In genomic region chr17:17871697-17872096, GRCm38 (mm10) we compare ENCODE assay signal across 39 mouse cellular contexts. TPM values are rescaled to one million over a fixed set of nuclear protein-coding genes. Genes with fewer than 3 reads are reported as not detected.
A peak's percentile ranks its signal among the peaks of the same experiment; 100 is the strongest.
DNase-seq lines count a peak whose midpoint lies in the region; ATAC-seq and TF ChIP-seq lines count a peak whose summit lies in the region.
"Had no signal": no experiment of that assay in that cellular context is flagged by ENCODE, and none has a peak within 500 bp of the region (broad histone marks: within the 10 kb centered on the region; RNA-seq: fewer than 3 reads in every experiment).

No protein-coding gene starts in this region.

- peak overlapping the region; percentile 56 for H3K27ac ChIP-seq in liver, postnatal 0 days (ENCODE audit: low read depth)
- no peak overlapping the region for H3K27ac ChIP-seq in liver, embryonic 12.5 days
- H3K27ac ChIP-seq in forebrain, embryonic 15.5 days (replicated peaks), result no peak overlapping the region
- H3K27ac ChIP-seq: embryonic facial prominence, embryonic 13.5 days; forebrain, embryonic 10.5 days; hindbrain, embryonic 15.5 days; kidney, embryonic 15.5 days; left cerebral cortex, adult 2 months; limb, embryonic 13.5 days; liver, embryonic 15.5 days; midbrain, embryonic 12.5 days; neural tube, embryonic 13.5 days had no signal

- H3K9me3 ChIP-seq in liver, postnatal 0 days (ENCODE audit: low read length), result no peaks in the 10 kb centered on the region
- H3K9me3 ChIP-seq in liver, embryonic 12.5 days (replicated peaks), result no peaks in the 10 kb centered on the region
- 0 out of 2 replicates have a peak, but pooled peaks cover 7% of the 10 kb centered on the region for H3K9me3 ChIP-seq in forebrain, embryonic 15.5 days
- H3K9me3 ChIP-seq: embryonic facial prominence, embryonic 13.5 days; G1E; kidney, embryonic 15.5 days; limb, embryonic 13.5 days; liver, embryonic 15.5 days had no signal

- no peaks in the 10 kb centered on the region for H3K36me3 ChIP-seq in liver, postnatal 0 days (replicated peaks; ENCODE audit: insufficient read depth, low read length)
- no peaks in the 10 kb centered on the region for H3K36me3 ChIP-seq in liver, embryonic 12.5 days
- no peaks in the 10 kb centered on the region for H3K36me3 ChIP-seq in forebrain, embryonic 15.5 days
- H3K36me3 ChIP-seq: embryonic facial prominence, embryonic 13.5 days; forebrain, embryonic 10.5 days; G1E; hindbrain, embryonic 15.5 days; liver, embryonic 15.5 days; midbrain, embryonic 12.5 days; neural tube, embryonic 13.5 days had no signal

- WGBS in liver, postnatal 0 days (ENCODE audit: insufficient replicate concordance), result 31% methylated on average over 2 of the region's 2 CpGs
- WGBS in liver, embryonic 12.5 days (ENCODE audit: insufficient replicate concordance), result 45% methylated on average over 2 of the region's 2 CpGs
- WGBS in forebrain, embryonic 15.5 days, result 88% methylated on average over 2 of the region's 2 CpGs

- TF ChIP-seq CTCF in liver, postnatal 0 days (IDR thresholded peaks at IDR 0.05; ENCODE audit: low read depth), result no peak

- intact Hi-C loops in left cerebral cortex, postnatal 25 days (cut with DNase I), result no loop called here

- no peak overlapping the region for H3K4me3 ChIP-seq in liver, postnatal 0 days (ENCODE audit: low read depth, low read length)
- no peak overlapping the region for H3K4me3 ChIP-seq in liver, embryonic 12.5 days
- no peak overlapping the region for H3K4me3 ChIP-seq in forebrain, embryonic 15.5 days
- H3K4me3 ChIP-seq: embryonic facial prominence, embryonic 13.5 days; forebrain, embryonic 10.5 days; hindbrain, embryonic 15.5 days; kidney, embryonic 15.5 days; left cerebral cortex, adult 2 months; limb, embryonic 13.5 days; liver, embryonic 15.5 days; midbrain, embryonic 12.5 days; neural tube, embryonic 13.5 days had no signal

- peak; percentile 68 for ATAC-seq in liver, postnatal 0 days
- ATAC-seq in liver, embryonic 12.5 days, result no peak
- peak; percentile 56 for ATAC-seq in CD4-positive, CD25-positive, alpha-beta regulatory T cell, adult 4 months
- peak; percentile 87 for ATAC-seq in common myeloid progenitor, adult 5-6 weeks (replicated peaks; ENCODE audit: low read depth, poor library complexity, severe bottlenecking)
- peak; percentile 77 for ATAC-seq in megakaryocyte, adult 5-6 weeks (ENCODE audit: poor library complexity, severe bottlenecking)
- ATAC-seq in forebrain, embryonic 15.5 days (replicated peaks), result no peak
- ATAC-seq: forebrain, postnatal 0 days had no signal

- no peaks in the 10 kb centered on the region for H3K27me3 ChIP-seq in liver, postnatal 0 days (ENCODE audit: insufficient read depth, low read length)
- no peaks in the 10 kb centered on the region for H3K27me3 ChIP-seq in liver, embryonic 12.5 days (replicated peaks)
- H3K27me3 ChIP-seq in forebrain, embryonic 15.5 days, result no peaks in the 10 kb centered on the region
- H3K27me3 ChIP-seq: embryonic facial prominence, embryonic 13.5 days; hindbrain, embryonic 15.5 days; kidney, embryonic 15.5 days; limb, embryonic 13.5 days; liver, embryonic 15.5 days; midbrain, embryonic 12.5 days; neural tube, embryonic 13.5 days had no signal

- TF ChIP-seq EP300 in liver, postnatal 0 days (IDR thresholded peaks at IDR 0.05; ENCODE audit: low read depth), result peak; percentile 77

- 0 out of 2 replicates have a peak, but pooled peaks cover 4% of the 10 kb centered on the region for H3K4me1 ChIP-seq in liver, postnatal 0 days (ENCODE audit: insufficient read depth)
- H3K4me1 ChIP-seq in liver, embryonic 12.5 days, result no peaks in the 10 kb centered on the region
- H3K4me1 ChIP-seq in forebrain, embryonic 15.5 days, result no peaks in the 10 kb centered on the region
- H3K4me1 ChIP-seq: embryonic facial prominence, embryonic 13.5 days; forebrain, embryonic 10.5 days; hindbrain, embryonic 15.5 days; kidney, embryonic 15.5 days; limb, embryonic 13.5 days; midbrain, embryonic 12.5 days; neural tube, embryonic 13.5 days had no signal

- H3K4me2 ChIP-seq in liver, postnatal 0 days (ENCODE audit: low read depth, low read length), result no peak overlapping the region
- H3K4me2 ChIP-seq in liver, embryonic 12.5 days, result no peak overlapping the region
- H3K4me2 ChIP-seq in forebrain, embryonic 15.5 days (replicated peaks), result no peak overlapping the region
- H3K4me2 ChIP-seq: embryonic facial prominence, embryonic 13.5 days; heart, embryonic 11.5 days; hindbrain, embryonic 15.5 days; kidney, embryonic 15.5 days; limb, embryonic 13.5 days; liver, embryonic 15.5 days; midbrain, embryonic 12.5 days; neural tube, embryonic 13.5 days had no signal

- no peak overlapping the region for H3K9ac ChIP-seq in liver, postnatal 0 days (replicated peaks)
- H3K9ac ChIP-seq in liver, embryonic 12.5 days, result no peak overlapping the region
- no peak overlapping the region for H3K9ac ChIP-seq in forebrain, embryonic 15.5 days (replicated peaks)
- H3K9ac ChIP-seq: embryonic facial prominence, embryonic 13.5 days; forebrain, postnatal 0 days; hindbrain, embryonic 15.5 days; kidney, embryonic 15.5 days; limb, embryonic 13.5 days; liver, embryonic 15.5 days; midbrain, embryonic 12.5 days; neural tube, embryonic 13.5 days had no signal

- DNase-seq in liver, postnatal 0 days, result no peak
- no peak for DNase-seq in left cerebral cortex, postnatal 25 days (ENCODE audit: low spot score in 2 of 2)
- DNase-seq: adrenal gland, adult 8-10 months; cerebellum, adult 11 months; cerebellum, adult 9-11 months; forebrain, postnatal 0 days; heart, postnatal 4 days; kidney, adult 18-20 months; kidney, postnatal 25 days; lung, postnatal 10 days; right cerebral cortex, postnatal 4 days; thymus, adult 2 months; thymus, postnatal 36 days had no signal

RNA-seq across cellular contexts. Expression of gene Fpr1, which starts 12.0 kb away (rescaled TPM):
- 13.3 and 13.7 TPM in 2 replicates for polyA plus RNA-seq in liver, postnatal 0 days (2015; fragmentation: Nextera tagmentation; extraction: Ambion mirVana)
- 0.61 and 0.92 TPM in 2 replicates for polyA plus RNA-seq in liver, embryonic 12.5 days (2016; fragmentation: Nextera tagmentation; extraction: Ambion mirVana)
- polyA plus RNA-seq in CD4-positive, CD25-positive, alpha-beta regulatory T cell, adult 4 months (2017; shearing (Covaris generic)), result not detected
- total RNA-seq in common myeloid progenitor, adult 5-6 weeks (2017), result 0.69 TPM in 1 of 2 replicates, not detected in the other
- total RNA-seq in megakaryocyte, adult 5-6 weeks (2015), result 65.4 and 74.3 TPM in 2 replicates
- total RNA-seq in megakaryocyte, adult 5-6 weeks (2017), result 53.9 and 57.5 TPM in 2 replicates
- polyA plus RNA-seq in forebrain, embryonic 15.5 days (2015; fragmentation: Nextera tagmentation; extraction: Ambion mirVana), result not detected in 2 replicates
- not detected for total RNA-seq in left cerebral cortex, postnatal 25 days (2021)
- total RNA-seq: forebrain, postnatal 0 days; gastrocnemius, adult 8-10 months; heart, postnatal 4 days; layer of hippocampus, adult 18-20 months; layer of hippocampus, postnatal 14 days; left cerebral cortex, adult 2 months; left cerebral cortex, postnatal 36 days; midbrain, postnatal 0 days had no signal
- polyA plus RNA-seq: C2C12; embryonic facial prominence, embryonic 13.5 days; forebrain, embryonic 10.5 days; G1E; heart, embryonic 11.5 days; intestine, embryonic 14.5 days; limb, embryonic 13.5 days; midbrain, embryonic 12.5 days had no signal

RNA-seq across cellular contexts. Expression of gene Fpr2, which starts 15.9 kb away (rescaled TPM):
- polyA plus RNA-seq in liver, postnatal 0 days (2015; fragmentation: Nextera tagmentation; extraction: Ambion mirVana), result 9.3 and 10.3 TPM in 2 replicates
- polyA plus RNA-seq in liver, embryonic 12.5 days (2016; fragmentation: Nextera tagmentation; extraction: Ambion mirVana), result 0.25 and 0.32 TPM in 2 replicates
- under 1 TPM in 1 of 2 experiments, not detected in 1; 0.62 TPM for polyA plus RNA-seq in CD4-positive, CD25-positive, alpha-beta regulatory T cell, adult 4 months (2017; shearing (Covaris generic))
- total RNA-seq in common myeloid progenitor, adult 5-6 weeks (2017), result 0.50 and 1.6 TPM in 2 replicates
- total RNA-seq in megakaryocyte, adult 5-6 weeks (2015), result 335 and 343 TPM in 2 replicates
- total RNA-seq in megakaryocyte, adult 5-6 weeks (2017), result 80.8 and 91.0 TPM in 2 replicates
- polyA plus RNA-seq in forebrain, embryonic 15.5 days (2015; fragmentation: Nextera tagmentation; extraction: Ambion mirVana), result not detected in 2 replicates
- total RNA-seq in left cerebral cortex, postnatal 25 days (2021), result not detected
- total RNA-seq: forebrain, postnatal 0 days; gastrocnemius, adult 8-10 months; layer of hippocampus, adult 18-20 months; layer of hippocampus, postnatal 14 days; left cerebral cortex, adult 2 months; left cerebral cortex, postnatal 36 days; midbrain, postnatal 0 days had no signal
- polyA plus RNA-seq: C2C12; embryonic facial prominence, embryonic 13.5 days; forebrain, embryonic 10.5 days; G1E; heart, embryonic 11.5 days; hindbrain, embryonic 15.5 days; limb, embryonic 13.5 days; midbrain, embryonic 12.5 days had no signal

RNA-seq across cellular contexts. Expression of gene Fpr3, which starts 16.0 kb away (rescaled TPM):
- not detected in 2 replicates for polyA plus RNA-seq in liver, postnatal 0 days (2015; fragmentation: Nextera tagmentation; extraction: Ambion mirVana)
- not detected in 2 replicates for polyA plus RNA-seq in liver, embryonic 12.5 days (2016; fragmentation: Nextera tagmentation; extraction: Ambion mirVana)
- not detected for polyA plus RNA-seq in CD4-positive, CD25-positive, alpha-beta regulatory T cell, adult 4 months (2017; shearing (Covaris generic))
- not detected in 2 replicates for total RNA-seq in common myeloid progenitor, adult 5-6 weeks (2017)
- total RNA-seq in megakaryocyte, adult 5-6 weeks (2015), result not detected in 2 replicates
- total RNA-seq in megakaryocyte, adult 5-6 weeks (2017), result not detected in 2 replicates
- polyA plus RNA-seq in forebrain, embryonic 15.5 days (2015; fragmentation: Nextera tagmentation; extraction: Ambion mirVana), result not detected in 2 replicates
- total RNA-seq in left cerebral cortex, postnatal 25 days (2021), result not detected
- total RNA-seq: adrenal gland, adult 8-10 months; forebrain, postnatal 0 days; G1E; gastrocnemius, adult 8-10 months; gastrocnemius, postnatal 4 days; heart, postnatal 4 days; layer of hippocampus, adult 18-20 months; layer of hippocampus, postnatal 14 days; left cerebral cortex, adult 2 months; left cerebral cortex, postnatal 36 days; midbrain, postnatal 0 days had no signal
- polyA plus RNA-seq: C2C12; embryonic facial prominence, embryonic 13.5 days; forebrain, embryonic 10.5 days; forebrain, postnatal 0 days; G1E; heart, embryonic 11.5 days; heart, embryonic 16.5 days; hindbrain, embryonic 15.5 days; intestine, embryonic 14.5 days; kidney, embryonic 15.5 days; limb, embryonic 13.5 days; liver, embryonic 15.5 days; midbrain, embryonic 12.5 days; midbrain, postnatal 0 days; neural tube, embryonic 13.5 days; spleen, adult 2 months; thymus, adult 2 months had no signal

RNA-seq across cellular contexts. Expression of gene Has1, which starts 16.7 kb away (rescaled TPM):
- polyA plus RNA-seq in liver, postnatal 0 days (2015; fragmentation: Nextera tagmentation; extraction: Ambion mirVana), result 0.08 and 0.09 TPM in 2 replicates
- polyA plus RNA-seq in liver, embryonic 12.5 days (2016; fragmentation: Nextera tagmentation; extraction: Ambion mirVana), result 0.13 and 0.14 TPM in 2 replicates
- polyA plus RNA-seq in CD4-positive, CD25-positive, alpha-beta regulatory T cell, adult 4 months (2017; shearing (Covaris generic)), result not detected
- total RNA-seq in common myeloid progenitor, adult 5-6 weeks (2017), result not detected in 2 replicates
- total RNA-seq in megakaryocyte, adult 5-6 weeks (2015), result not detected in 2 replicates
- not detected in 2 replicates for total RNA-seq in megakaryocyte, adult 5-6 weeks (2017)
- polyA plus RNA-seq in forebrain, embryonic 15.5 days (2015; fragmentation: Nextera tagmentation; extraction: Ambion mirVana), result 0.64 and 0.71 TPM in 2 replicates
- total RNA-seq in left cerebral cortex, postnatal 25 days (2021), result under 1 TPM; 0.53 to 0.62 TPM
- polyA plus RNA-seq: G1E had no signal

RNA-seq across cellular contexts. Expression of gene Spaca6, which starts 44.7 kb away (rescaled TPM):
- polyA plus RNA-seq in liver, postnatal 0 days (2015; fragmentation: Nextera tagmentation; extraction: Ambion mirVana), result 2.1 and 3.1 TPM in 2 replicates
- 5.6 and 6.4 TPM in 2 replicates for polyA plus RNA-seq in liver, embryonic 12.5 days (2016; fragmentation: Nextera tagmentation; extraction: Ambion mirVana)
- polyA plus RNA-seq in CD4-positive, CD25-positive, alpha-beta regulatory T cell, adult 4 months (2017; shearing (Covaris generic)), result 1 to 10 TPM; 5.8 to 6.1 TPM
- total RNA-seq in common myeloid progenitor, adult 5-6 weeks (2017), result 0.19 and 0.87 TPM in 2 replicates
- 7.5 and 10.1 TPM in 2 replicates for total RNA-seq in megakaryocyte, adult 5-6 weeks (2015)
- 1.9 TPM in 1 of 2 replicates, not detected in the other for total RNA-seq in megakaryocyte, adult 5-6 weeks (2017)
- polyA plus RNA-seq in forebrain, embryonic 15.5 days (2015; fragmentation: Nextera tagmentation; extraction: Ambion mirVana), result 26.8 and 27.1 TPM in 2 replicates
- total RNA-seq in left cerebral cortex, postnatal 25 days (2021), result 10 to 100 TPM; 68.8 to 86.7 TPM

Comparison
In these comparisons a context has a peak if more than half of its experiments do, and no peak if none do; other contexts are left out.
1. ATAC-seq: peak in liver, postnatal 0 days (single experiment), CD4-positive, CD25-positive, alpha-beta regulatory T cell, adult 4 months (single experiment), common myeloid progenitor, adult 5-6 weeks (single experiment) and megakaryocyte, adult 5-6 weeks (single experiment); none in liver, embryonic 12.5 days (single experiment) and forebrain, embryonic 15.5 days (single experiment).